Mouse (Mus musculus): ENCODE data around the gene Cxcl14. TPM values are rescaled to one million over a fixed set of nuclear protein-coding genes. Genes with fewer than 3 reads are reported as not detected.

The Cxcl14 gene
- total RNA-seq (2023): not detected in 2 replicates

GRCm38 (mm10) chr13:56295943-56296658 is at the start of gene Cxcl14:
Gene Cxcl14, minus strand, starts transcription at chr13:56296551.

GRCm38 (mm10) chr13:56251924-56252619 is 44.3 kb downstream of the Cxcl14 start, which contains the start of gene Neurog1:
Gene Neurog1, minus strand, starts transcription at chr13:56252163.

Other genes starting within 250 kb of the Cxcl14 start
- 215 and 223 TPM in 2 replicates for gene H2afy, start 160.2 kb downstream of the Cxcl14 start, total RNA-seq (2023)
- 40.0 and 40.6 TPM in 2 replicates for gene Tifab, start 117.7 kb downstream of the Cxcl14 start, total RNA-seq (2023)
- not detected in 2 replicates for gene Neurog1, start 44.4 kb downstream of the Cxcl14 start, total RNA-seq (2023)
- gene Gm3045, start 130.0 kb upstream of the Cxcl14 start, total RNA-seq (2023): not detected in 2 replicates
- gene Slc25a48, start 141.8 kb upstream of the Cxcl14 start, total RNA-seq (2023): not detected in 2 replicates
- gene Il9, start 185.7 kb upstream of the Cxcl14 start, total RNA-seq (2023): not detected in 2 replicates
- gene Fbxl21, start 225.9 kb upstream of the Cxcl14 start, total RNA-seq (2023): 0.25 and 0.73 TPM in 2 replicates